Mouse (Mus musculus): ENCODE measurements around the gene Jph2. TPM values are rescaled to one million over a fixed set of nuclear protein-coding genes. Genes with fewer than 3 reads are reported as not detected.
"Not testable (repeated sequence)": the region's sequence is repeated elsewhere in the genome, so short reads cannot be mapped to it uniquely, and the experiment has no call there.

The Jph2 gene
- total RNA-seq, 2 experiments from 2014 or later, result 424 to 451 TPM

GRCm38 (mm10) chr2:163411840-163412239, 14.0 kb upstream of the Jph2 start:
- DNase-seq, result no peak

- not testable (repeated sequence) for DNase-seq
Observed at GRCm38 (mm10) chr2:163411344-163411743, 13.6 kb upstream of the Jph2 start.

- no peak for DNase-seq
Observed at GRCm38 (mm10) chr2:163410211-163410610, 12.4 kb upstream of the Jph2 start.

GRCm38 (mm10) chr2:163404037-163404815, 6.4 kb upstream of the Jph2 start:
- no peak for DNase-seq

GRCm38 (mm10) chr2:163401221-163401620, 3.4 kb upstream of the Jph2 start:
- DNase-seq, result no peak

GRCm38 (mm10) chr2:163399222-163399621, 1.4 kb upstream of the Jph2 start:
- DNase-seq, result no peak

GRCm38 (mm10) chr2:163398770-163399169, 977 bp upstream of the Jph2 start:
- DNase-seq, result no peak

GRCm38 (mm10) chr2:163397071-163397470, 722 bp downstream of the Jph2 start:
- DNase-seq, result no peak

- no peak for DNase-seq
Observed at GRCm38 (mm10) chr2:163394977-163395376, 2.8 kb downstream of the Jph2 start.

GRCm38 (mm10) chr2:163393976-163394375, 3.8 kb downstream of the Jph2 start:
- peak; percentile 35 for DNase-seq

- DNase-seq, result no peak
Observed at GRCm38 (mm10) chr2:163393241-163393640, 4.6 kb downstream of the Jph2 start.

- DNase-seq, result peak; percentile 82
Observed at GRCm38 (mm10) chr2:163392436-163392835, 5.4 kb downstream of the Jph2 start.

- DNase-seq, result peak; percentile 80
Observed at GRCm38 (mm10) chr2:163386423-163387190, 11.2 kb downstream of the Jph2 start.

- peak; percentile 79 for DNase-seq
Observed at GRCm38 (mm10) chr2:163385126-163385525, 12.7 kb downstream of the Jph2 start.

GRCm38 (mm10) chr2:163381246-163381645, 16.5 kb downstream of the Jph2 start:
- DNase-seq, result no peak

- DNase-seq, result peak; percentile 48
Observed at GRCm38 (mm10) chr2:163379366-163379765, 18.4 kb downstream of the Jph2 start.

- no peak for DNase-seq
Observed at GRCm38 (mm10) chr2:163376082-163376481, 21.7 kb downstream of the Jph2 start.

- DNase-seq, result no peak
Observed at GRCm38 (mm10) chr2:163375468-163375867, 22.3 kb downstream of the Jph2 start.

- no peak for DNase-seq
Observed at GRCm38 (mm10) chr2:163372627-163373026, 25.2 kb downstream of the Jph2 start.

GRCm38 (mm10) chr2:163370175-163370574, 27.6 kb downstream of the Jph2 start:
- DNase-seq, result peak; percentile 30

GRCm38 (mm10) chr2:163364785-163365541, 32.8 kb downstream of the Jph2 start:
- DNase-seq, result no peak

Data from gastrocnemius, postnatal 25 days (tissue).